In genomic region chr6:48593158-48594042, GRCm38 (mm10) we compare ENCODE assay signal across 7 mouse cellular contexts. TPM values are rescaled to one million over a fixed set of nuclear protein-coding genes. Genes with fewer than 3 reads are reported as not detected.
A peak's percentile ranks its signal among the peaks of the same experiment; 100 is the strongest.
DNase-seq lines count a peak whose midpoint lies in the region; ATAC-seq and TF ChIP-seq lines count a peak whose summit lies in the region.

Gene Repin1, plus strand, starts transcription at chr6:48593883.
Gene Gm44965, plus strand, starts transcription at chr6:48593941.

- peaks cover 33% of the 10 kb centered on the region for H3K36me3 ChIP-seq in embryonic facial prominence, embryonic 13.5 days
- H3K36me3 ChIP-seq in limb, embryonic 13.5 days, result peaks cover 33% of the 10 kb centered on the region
- H3K36me3 ChIP-seq in midbrain, embryonic 14.5 days (ENCODE audit: control insufficient read depth, insufficient read depth, low read length), result peaks cover 28% of the 10 kb centered on the region
- H3K36me3 ChIP-seq in small intestine, adult 2 months (ENCODE audit: control insufficient read depth, insufficient read depth, low read length), result peaks cover 8% of the 10 kb centered on the region

- no peaks in the 10 kb centered on the region for H3K27me3 ChIP-seq in embryonic facial prominence, embryonic 13.5 days
- H3K27me3 ChIP-seq in limb, embryonic 13.5 days, result no peaks in the 10 kb centered on the region
- H3K27me3 ChIP-seq in midbrain, embryonic 14.5 days (ENCODE audit: control insufficient read depth, insufficient read depth, low read length), result no peaks in the 10 kb centered on the region
- no peaks in the 10 kb centered on the region for H3K27me3 ChIP-seq in small intestine, adult 2 months (ENCODE audit: control insufficient read depth, insufficient read depth, low read length)

- TF ChIP-seq CTCF in small intestine, adult 2 months (IDR thresholded peaks at IDR 0.05; ENCODE audit: extremely low read depth, insufficient read length, insufficient replicate concordance, low read depth, low read length), result peak; percentile 40; the same call in 1 of the 2 replicates

- WGBS in embryonic facial prominence, embryonic 13.5 days, result 5% methylated on average over 45 of the region's 45 CpGs
- WGBS in limb, embryonic 13.5 days, result 7% methylated on average over 45 of the region's 45 CpGs
- WGBS in midbrain, embryonic 14.5 days, result 3% methylated on average over 45 of the region's 45 CpGs
- 2% methylated on average over 45 of the region's 45 CpGs for WGBS in small intestine, adult 2 months

- TF ChIP-seq POLR2A in small intestine, adult 2 months (IDR thresholded peaks at IDR 0.05; ENCODE audit: low read depth, low read length), result no peak; the same call in none of the 2 replicates

- peak; percentile 97 to 98 for DNase-seq in adrenal gland, postnatal 36 days
- DNase-seq in heart, adult 9 months (ENCODE audit: low spot score in 2 of 2), result peak; percentile 93 to 95
- DNase-seq in kidney, adult 9 months, result peak; percentile 97
- DNase-seq in midbrain, embryonic 14.5 days, result peak; percentile 95

- ATAC-seq in embryonic facial prominence, embryonic 13.5 days (ENCODE audit: insufficient number of reproducible peaks, insufficient read depth, low FRiP score, low TSS enrichment, low read depth), result peak; percentile 83
- peak; percentile 93 for ATAC-seq in limb, embryonic 13.5 days (ENCODE audit: low FRiP score, low read depth)
- ATAC-seq in midbrain, embryonic 14.5 days (ENCODE audit: low FRiP score, low TSS enrichment), result peak; percentile 95

- peak within 1 kb of the TSS; percentile 73 for H3K27ac ChIP-seq in embryonic facial prominence, embryonic 13.5 days
- peak within 1 kb of the TSS; percentile 87 for H3K27ac ChIP-seq in limb, embryonic 13.5 days
- peak within 1 kb of the TSS; percentile 94 for H3K27ac ChIP-seq in midbrain, embryonic 14.5 days (replicated peaks; ENCODE audit: low read depth, low read length)
- H3K27ac ChIP-seq in small intestine, adult 2 months (ENCODE audit: insufficient read depth, low read depth, low read length), result peak within 1 kb of the TSS; percentile 29

- peaks cover 23% of the 10 kb centered on the region for H3K4me1 ChIP-seq in embryonic facial prominence, embryonic 13.5 days
- peaks cover 20% of the 10 kb centered on the region for H3K4me1 ChIP-seq in limb, embryonic 13.5 days
- peaks cover 16% of the 10 kb centered on the region for H3K4me1 ChIP-seq in midbrain, embryonic 14.5 days (ENCODE audit: control insufficient read depth, insufficient read depth, low read length)
- peaks cover 9% of the 10 kb centered on the region; the same call in 1 of the 2 replicates for H3K4me1 ChIP-seq in small intestine, adult 2 months (ENCODE audit: control insufficient read depth, insufficient read depth, insufficient read length, low read length)

- H3K9me3 ChIP-seq in embryonic facial prominence, embryonic 13.5 days, result peaks cover 23% of the 10 kb centered on the region
- H3K9me3 ChIP-seq in limb, embryonic 13.5 days, result peaks cover 24% of the 10 kb centered on the region
- H3K9me3 ChIP-seq in midbrain, embryonic 14.5 days (ENCODE audit: control insufficient read depth, low read length), result peaks cover 18% of the 10 kb centered on the region

- peak within 1 kb of the TSS; percentile 88 for H3K9ac ChIP-seq in embryonic facial prominence, embryonic 13.5 days
- peak within 1 kb of the TSS; percentile 73 for H3K9ac ChIP-seq in limb, embryonic 13.5 days
- peak within 1 kb of the TSS; percentile 85 for H3K9ac ChIP-seq in midbrain, embryonic 14.5 days (replicated peaks; ENCODE audit: low read length)

- peak within 1 kb of the TSS; percentile 81 for H3K4me2 ChIP-seq in embryonic facial prominence, embryonic 13.5 days
- H3K4me2 ChIP-seq in limb, embryonic 13.5 days (replicated peaks), result peak within 1 kb of the TSS; percentile 75
- peak within 1 kb of the TSS; percentile 72 for H3K4me2 ChIP-seq in midbrain, embryonic 14.5 days (ENCODE audit: low read length)

- peak within 1 kb of the TSS; percentile 80 for H3K4me3 ChIP-seq in embryonic facial prominence, embryonic 13.5 days
- H3K4me3 ChIP-seq in limb, embryonic 13.5 days, result peak within 1 kb of the TSS; percentile 73
- peak within 1 kb of the TSS; percentile 71 for H3K4me3 ChIP-seq in midbrain, embryonic 14.5 days (replicated peaks; ENCODE audit: low read depth, low read length)
- H3K4me3 ChIP-seq in small intestine, adult 2 months (ENCODE audit: low read depth, low read length), result peak within 1 kb of the TSS; percentile 93

RNA-seq across cellular contexts. Expression of gene Repin1, which starts in this region (rescaled TPM):
- total RNA-seq in adrenal gland, postnatal 36 days (2021), result 10 to 100 TPM; 48.5 to 50.5 TPM
- 23.0 and 24.2 TPM in 2 replicates for polyA plus RNA-seq in embryonic facial prominence, embryonic 13.5 days (2015; fragmentation: Nextera tagmentation; extraction: Ambion mirVana)
- 30.7 and 34.1 TPM in 2 replicates for polyA plus RNA-seq in limb, embryonic 13.5 days (2015; fragmentation: Nextera tagmentation; extraction: Ambion mirVana)
- polyA plus RNA-seq in midbrain, embryonic 14.5 days (2014; fragmentation: Nextera tagmentation; extraction: Ambion mirVana), result 44.3 and 47.0 TPM in 2 replicates
- 8.1 and 10.2 TPM in 2 replicates for polyA plus RNA-seq in small intestine, adult 2 months (2012; rRNA removed)

RNA-seq across cellular contexts. Expression of gene Gm44965, which starts in this region (rescaled TPM):
- not detected for total RNA-seq in adrenal gland, postnatal 36 days (2021)
- polyA plus RNA-seq in embryonic facial prominence, embryonic 13.5 days (2015; fragmentation: Nextera tagmentation; extraction: Ambion mirVana), result 1.2 TPM in 1 of 2 replicates, not detected in the other
- polyA plus RNA-seq in limb, embryonic 13.5 days (2015; fragmentation: Nextera tagmentation; extraction: Ambion mirVana), result 0.73 TPM in 1 of 2 replicates, not detected in the other
- polyA plus RNA-seq in midbrain, embryonic 14.5 days (2014; fragmentation: Nextera tagmentation; extraction: Ambion mirVana), result 0.94 TPM in 1 of 2 replicates, not detected in the other
- polyA plus RNA-seq in small intestine, adult 2 months (2012; rRNA removed), result not detected in 2 replicates

Comparison
In these comparisons a context has a peak if more than half of its experiments do, and no peak if none do; other contexts are left out.
1. Peak in every context shown above with its lines: DNase-seq, ATAC-seq, H3K4me3 ChIP-seq and H3K27ac ChIP-seq.
2. H3K27ac ChIP-seq: peak in every context shown above with its lines; median percentile 94 in midbrain, embryonic 14.5 days; 87 in limb, embryonic 13.5 days; 73 in embryonic facial prominence, embryonic 13.5 days; 29 in small intestine, adult 2 months.